Mouse (Mus musculus): Measurements from ENCODE around the gene Olfr1312. TPM values are rescaled to one million over a fixed set of nuclear protein-coding genes. Genes with fewer than 3 reads are reported as not detected.

The Olfr1312 gene
- polyA plus RNA-seq, 1 experiment from 2014 or later = not detected

GRCm38 (mm10) chr2:112012608-112013007 is 37.4 kb downstream of the Olfr1312 start, which contains the start of gene Olfr1310:
Gene Olfr1310 (minus strand): TSS chr2:112012708.
- DNase-seq (ENCODE audit: low spot score) (no peak), ATAC-seq (ENCODE audit: low FRiP score, low TSS enrichment) (no peak)
- no peak for TF ChIP-seq EP300 (optimal IDR thresholded peaks at IDR 0.05)
- no peak for TF ChIP-seq CTCF (IDR thresholded peaks at IDR 0.05; ENCODE audit: low read depth)
- H3K9me3 ChIP-seq (ENCODE audit: control insufficient read depth, low read length) = no peaks in the 10 kb centered on the region
- H3K36me3 ChIP-seq (ENCODE audit: control insufficient read depth, insufficient read depth, low read length) = no peaks in the 10 kb centered on the region
- no peak within 1 kb of the TSS for H3K4me2 ChIP-seq (replicated peaks; ENCODE audit: low read depth)
- H3K27ac ChIP-seq (replicated peaks) = no peak within 1 kb of the TSS
- no peak within 1 kb of the TSS for H3K4me3 ChIP-seq (ENCODE audit: low read depth, low read length)
- no peaks in the 10 kb centered on the region for H3K27me3 ChIP-seq (ENCODE audit: control insufficient read depth, insufficient read depth, low read length)
- no peaks in the 10 kb centered on the region for H3K4me1 ChIP-seq (replicated peaks; ENCODE audit: control insufficient read depth, insufficient read depth)
- H3K9ac ChIP-seq (ENCODE audit: low read length) = no peak within 1 kb of the TSS

- no peak within 1 kb of the TSS for H3K9ac ChIP-seq (ENCODE audit: low read length)
- TF ChIP-seq CTCF (IDR thresholded peaks at IDR 0.05; ENCODE audit: low read depth) (no peak), EP300 (optimal IDR thresholded peaks at IDR 0.05) (no peak)
- no peaks in the 10 kb centered on the region for H3K36me3 ChIP-seq (ENCODE audit: control insufficient read depth, insufficient read depth, low read length)
- no peaks in the 10 kb centered on the region for H3K9me3 ChIP-seq (ENCODE audit: control insufficient read depth, low read length)
- no peaks in the 10 kb centered on the region for H3K27me3 ChIP-seq (ENCODE audit: control insufficient read depth, insufficient read depth, low read length)
- H3K27ac ChIP-seq (replicated peaks) = no peak within 1 kb of the TSS
- no peak within 1 kb of the TSS for H3K4me2 ChIP-seq (replicated peaks; ENCODE audit: low read depth)
- DNase-seq (ENCODE audit: low spot score) (no peak), ATAC-seq (ENCODE audit: low FRiP score, low TSS enrichment) (no peak)
- 73% methylated on average over 1 of the region's 1 CpGs for WGBS
- H3K4me3 ChIP-seq (ENCODE audit: low read depth, low read length) = no peak within 1 kb of the TSS
- no peaks in the 10 kb centered on the region for H3K4me1 ChIP-seq (replicated peaks; ENCODE audit: control insufficient read depth, insufficient read depth)
Observed at GRCm38 (mm10) chr2:111990181-111990580, 59.9 kb downstream of the Olfr1312 start, which contains the start of gene Olfr1309. Gene Olfr1309 (minus strand): TSS chr2:111990281.

Other genes with a start within 250 kb of the Olfr1312 start
- not detected in 2 replicates for gene Olfr1303, start 229.9 kb downstream of the Olfr1312 start, polyA plus RNA-seq (2015; fragmentation: Nextera tagmentation; extraction: Ambion mirVana)
- gene Olfr1305, start 173.1 kb downstream of the Olfr1312 start, polyA plus RNA-seq (2015; fragmentation: Nextera tagmentation; extraction: Ambion mirVana) = not detected in 2 replicates
- not detected in 2 replicates for gene Olfr1306, start 134.0 kb downstream of the Olfr1312 start, polyA plus RNA-seq (2015; fragmentation: Nextera tagmentation; extraction: Ambion mirVana)
- 0.04 TPM in 1 of 2 replicates, not detected in the other for gene Olfr1307, start 100.8 kb downstream of the Olfr1312 start, polyA plus RNA-seq (2015; fragmentation: Nextera tagmentation; extraction: Ambion mirVana)
- gene Olfr1308, start 85.3 kb downstream of the Olfr1312 start, polyA plus RNA-seq (2015; fragmentation: Nextera tagmentation; extraction: Ambion mirVana) = not detected in 2 replicates
- not detected in 2 replicates for gene Olfr1309, start 60.0 kb downstream of the Olfr1312 start, polyA plus RNA-seq (2015; fragmentation: Nextera tagmentation; extraction: Ambion mirVana)
- not detected in 2 replicates for gene Olfr1310, start 37.5 kb downstream of the Olfr1312 start, polyA plus RNA-seq (2015; fragmentation: Nextera tagmentation; extraction: Ambion mirVana)
- gene Olfr1311, start 25.8 kb downstream of the Olfr1312 start, polyA plus RNA-seq (2015; fragmentation: Nextera tagmentation; extraction: Ambion mirVana) = not detected in 2 replicates
- gene Olfr1313, start 27.6 kb upstream of the Olfr1312 start, polyA plus RNA-seq (2015; fragmentation: Nextera tagmentation; extraction: Ambion mirVana) = not detected in 2 replicates
- gene Olfr1314, start 46.5 kb upstream of the Olfr1312 start, polyA plus RNA-seq (2015; fragmentation: Nextera tagmentation; extraction: Ambion mirVana) = not detected in 2 replicates
- gene Olfr1315-ps1, start 65.2 kb upstream of the Olfr1312 start, polyA plus RNA-seq (2015; fragmentation: Nextera tagmentation; extraction: Ambion mirVana) = not detected in 2 replicates
- not detected in 2 replicates for gene Olfr1316, start 84.7 kb upstream of the Olfr1312 start, polyA plus RNA-seq (2015; fragmentation: Nextera tagmentation; extraction: Ambion mirVana)
- gene Olfr1317, start 90.1 kb upstream of the Olfr1312 start, polyA plus RNA-seq (2015; fragmentation: Nextera tagmentation; extraction: Ambion mirVana) = not detected in 2 replicates
- gene Olfr1318, start 104.0 kb upstream of the Olfr1312 start, polyA plus RNA-seq (2015; fragmentation: Nextera tagmentation; extraction: Ambion mirVana) = 0.05 TPM in 1 of 2 replicates, not detected in the other
- 40.2 and 52.0 TPM in 2 replicates for gene Lpcat4, start 189.2 kb upstream of the Olfr1312 start, polyA plus RNA-seq (2015; fragmentation: Nextera tagmentation; extraction: Ambion mirVana)
- 0.06 and 0.10 TPM in 2 replicates for gene Nutm1, start 209.1 kb upstream of the Olfr1312 start, polyA plus RNA-seq (2015; fragmentation: Nextera tagmentation; extraction: Ambion mirVana)
- gene Nop10, start 211.7 kb upstream of the Olfr1312 start, polyA plus RNA-seq (2015; fragmentation: Nextera tagmentation; extraction: Ambion mirVana) = 169 and 172 TPM in 2 replicates
- 5.4 and 6.2 TPM in 2 replicates for gene Slc12a6, start 215.6 kb upstream of the Olfr1312 start, polyA plus RNA-seq (2015; fragmentation: Nextera tagmentation; extraction: Ambion mirVana)
- not detected in 2 replicates for gene Gm21985, start 216.1 kb upstream of the Olfr1312 start, polyA plus RNA-seq (2015; fragmentation: Nextera tagmentation; extraction: Ambion mirVana)